Mouse (Mus musculus) layer of hippocampus, postnatal 14 days (tissue): ENCODE results near the gene Bcl2l1. TPM values are rescaled to one million over a fixed set of nuclear protein-coding genes. Genes with fewer than 3 reads are reported as not detected.
A peak's percentile ranks its signal among the peaks of the same experiment; 100 is the strongest.

ENCODE experiments used
- DNase-seq, 2 experiments: peaks; one replicate each; pipeline ENCODE4 v3.0.0; 2021 to 2022; ENCODE audit warnings: low spot score in 2 of 2, mixed read lengths in 1 of 2
- total RNA-seq, 2 experiments: library from RNA; stranded (reverse); gene quantifications; 2 replicates each; pipeline ENCODE4 v1.2.3; 2021

Bcl2l1 gene
- total RNA-seq, 2 experiments from 2014 or later: 124 to 128 TPM

GRCm38 (mm10) chr2:152804408-152805110, 27.0 kb downstream of the Bcl2l1 start:
- DNase-seq: no peak

- no peak for DNase-seq
Observed at GRCm38 (mm10) chr2:152803081-152803480, 28.4 kb downstream of the Bcl2l1 start.

- no peak for DNase-seq
Observed at GRCm38 (mm10) chr2:152802303-152802702, 29.2 kb downstream of the Bcl2l1 start.

GRCm38 (mm10) chr2:152800762-152801113, 30.8 kb downstream of the Bcl2l1 start:
- DNase-seq: no peak

GRCm38 (mm10) chr2:152799954-152800761, 31.4 kb downstream of the Bcl2l1 start:
- no peak for DNase-seq

GRCm38 (mm10) chr2:152797589-152797988, 33.9 kb downstream of the Bcl2l1 start:
- no peak for DNase-seq

- DNase-seq: no peak
Observed at GRCm38 (mm10) chr2:152794281-152794827, 37.2 kb downstream of the Bcl2l1 start.

- no peak for DNase-seq
Observed at GRCm38 (mm10) chr2:152793381-152793780, 38.1 kb downstream of the Bcl2l1 start.

GRCm38 (mm10) chr2:152792461-152792860, 39.1 kb downstream of the Bcl2l1 start:
- DNase-seq: no peak

GRCm38 (mm10) chr2:152789591-152789999, 41.9 kb downstream of the Bcl2l1 start:
- DNase-seq: no peak

GRCm38 (mm10) chr2:152788892-152789421, 42.6 kb downstream of the Bcl2l1 start:
- no peak for DNase-seq

- DNase-seq: no peak
Observed at GRCm38 (mm10) chr2:152787543-152787942, 44.0 kb downstream of the Bcl2l1 start.

GRCm38 (mm10) chr2:152787136-152787535, 44.4 kb downstream of the Bcl2l1 start:
- DNase-seq: no peak

- peak; percentile 63 to 89 for DNase-seq
Observed at GRCm38 (mm10) chr2:152785446-152786350, 45.8 kb downstream of the Bcl2l1 start.

GRCm38 (mm10) chr2:152784640-152785039, 46.9 kb downstream of the Bcl2l1 start:
- DNase-seq: no peak

GRCm38 (mm10) chr2:152783241-152783640, 48.3 kb downstream of the Bcl2l1 start:
- DNase-seq: no peak

GRCm38 (mm10) chr2:152782656-152783055, 48.9 kb downstream of the Bcl2l1 start:
- DNase-seq: no peak

- no peak for DNase-seq
Observed at GRCm38 (mm10) chr2:152781031-152781711, 50.4 kb downstream of the Bcl2l1 start.

- no peak for DNase-seq
Observed at GRCm38 (mm10) chr2:152780466-152780865, 51.1 kb downstream of the Bcl2l1 start.

GRCm38 (mm10) chr2:152777081-152777480, 54.4 kb downstream of the Bcl2l1 start:
- DNase-seq: no peak
